ENCODE assay signal across 9 mouse cellular contexts in genomic region chr5:118814052-118814451, GRCm38 (mm10).
A peak's percentile ranks its signal among the peaks of the same experiment; 100 is the strongest.
DNase-seq lines count a peak whose midpoint lies in the region; ATAC-seq and TF ChIP-seq lines count a peak whose summit lies in the region.
"Had no signal": no experiment of that assay in that cellular context is flagged by ENCODE, and none has a peak within 500 bp of the region (broad histone marks: within the 10 kb centered on the region; RNA-seq: fewer than 3 reads in every experiment).

No protein-coding gene starts in this region.

- no peak overlapping the region for H3K27ac ChIP-seq in hindbrain, postnatal 0 days
- H3K27ac ChIP-seq in hindbrain, embryonic 12.5 days, result no peak overlapping the region

- no peak overlapping the region for H3K9ac ChIP-seq in hindbrain, postnatal 0 days (replicated peaks; ENCODE audit: low read length)
- H3K9ac ChIP-seq in hindbrain, embryonic 12.5 days, result no peak overlapping the region

- H3K36me3 ChIP-seq in hindbrain, postnatal 0 days (ENCODE audit: insufficient read depth, low read length), result no peaks in the 10 kb centered on the region
- no peaks in the 10 kb centered on the region for H3K36me3 ChIP-seq in hindbrain, embryonic 12.5 days

- no peak overlapping the region for H3K4me3 ChIP-seq in hindbrain, postnatal 0 days (ENCODE audit: low read length)
- H3K4me3 ChIP-seq in hindbrain, embryonic 12.5 days, result no peak overlapping the region
- H3K4me3 ChIP-seq: myocyte had no signal

- no peaks in the 10 kb centered on the region for H3K4me1 ChIP-seq in hindbrain, postnatal 0 days (ENCODE audit: insufficient read depth, low read length)
- H3K4me1 ChIP-seq in hindbrain, embryonic 12.5 days, result no peaks in the 10 kb centered on the region

- no peak for ATAC-seq in hindbrain, postnatal 0 days
- ATAC-seq in hindbrain, embryonic 12.5 days (ENCODE audit: low FRiP score), result no peak

- TF ChIP-seq CTCF in hindbrain, postnatal 0 days (IDR thresholded peaks at IDR 0.05; ENCODE audit: low read depth), result peak; percentile 35; the same call in 1 of the 2 replicates

- no peaks in the 10 kb centered on the region for H3K27me3 ChIP-seq in hindbrain, postnatal 0 days (ENCODE audit: insufficient read depth, low read length)
- H3K27me3 ChIP-seq in hindbrain, embryonic 12.5 days, result no peaks in the 10 kb centered on the region

- peak; percentile 34 for DNase-seq in hindbrain, postnatal 0 days (ENCODE audit: low spot score)
- DNase-seq in 3T3-L1 (ENCODE audit: low read depth, low spot score) (peak; percentile 38), R1 (ENCODE audit: low read depth, low spot score) (peak; percentile 87)
- DNase-seq in gastrocnemius, postnatal 25 days, result peak; percentile 57
- DNase-seq in naive thymus-derived CD4-positive, alpha-beta T cell, adult 2 months (ENCODE audit: low read depth), result peak; percentile 10
- DNase-seq in left cerebral cortex, adult 9 months (ENCODE audit: low spot score in 2 of 2), result no peak
- DNase-seq in spleen, adult 12 weeks (ENCODE audit: low spot score), result no peak

- no peak overlapping the region for H3K4me2 ChIP-seq in hindbrain, postnatal 0 days (ENCODE audit: low read depth, low read length)
- H3K4me2 ChIP-seq in hindbrain, embryonic 12.5 days (replicated peaks), result no peak overlapping the region

- 53% methylated on average over 6 of the region's 6 CpGs for WGBS in hindbrain, postnatal 0 days
- WGBS in hindbrain, embryonic 12.5 days, result 60% methylated on average over 6 of the region's 6 CpGs

- H3K9me3 ChIP-seq in hindbrain, postnatal 0 days (ENCODE audit: low read length), result no peaks in the 10 kb centered on the region
- H3K9me3 ChIP-seq in hindbrain, embryonic 12.5 days (replicated peaks), result no peaks in the 10 kb centered on the region

Comparison
In these comparisons a context has a peak if more than half of its experiments do, and no peak if none do; other contexts are left out.
1. DNase-seq: peak in hindbrain, postnatal 0 days (single experiment), 3T3-L1 (single experiment), R1 (single experiment), gastrocnemius, postnatal 25 days (single experiment) and naive thymus-derived CD4-positive, alpha-beta T cell, adult 2 months (single experiment); none in left cerebral cortex, adult 9 months (0 of 2) and spleen, adult 12 weeks (single experiment).